Mouse (Mus musculus): ENCODE results near the gene Erp27.

GRCm38 (mm10) chr6:136894532-136895339 is 27.2 kb downstream of the Erp27 start:
- TF ChIP-seq CTCF (IDR thresholded peaks at IDR 0.05) (no peak), EP300 (IDR thresholded peaks at IDR 0.05) (no peak)
